Mouse (Mus musculus): ENCODE results near the gene Efna2. TPM values are rescaled to one million over a fixed set of nuclear protein-coding genes. Genes with fewer than 3 reads are reported as not detected.

Gene Efna2
- polyA plus RNA-seq, 2 experiments from 2014 or later = not detected

DNA sequence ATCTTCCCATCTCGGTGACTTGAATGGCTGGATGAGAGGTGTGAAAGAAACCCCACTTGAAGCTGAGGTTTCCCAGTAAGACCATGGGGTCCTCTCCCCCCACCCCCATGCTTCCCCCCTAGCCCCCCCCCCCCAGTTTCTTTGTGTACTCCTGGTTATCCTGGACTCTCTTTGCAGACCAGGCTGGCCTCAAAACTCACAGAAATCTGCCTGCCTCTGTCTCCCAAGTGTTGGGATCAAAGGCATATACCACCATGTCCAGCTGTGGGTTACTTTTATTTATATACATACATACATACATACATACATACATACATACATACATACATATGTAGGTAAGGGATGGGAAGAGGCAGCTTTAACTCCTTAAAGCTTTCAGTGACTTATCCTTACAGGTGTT, 10.2 kb upstream of the Efna2 start:
- no peak for ATAC-seq

DNA sequence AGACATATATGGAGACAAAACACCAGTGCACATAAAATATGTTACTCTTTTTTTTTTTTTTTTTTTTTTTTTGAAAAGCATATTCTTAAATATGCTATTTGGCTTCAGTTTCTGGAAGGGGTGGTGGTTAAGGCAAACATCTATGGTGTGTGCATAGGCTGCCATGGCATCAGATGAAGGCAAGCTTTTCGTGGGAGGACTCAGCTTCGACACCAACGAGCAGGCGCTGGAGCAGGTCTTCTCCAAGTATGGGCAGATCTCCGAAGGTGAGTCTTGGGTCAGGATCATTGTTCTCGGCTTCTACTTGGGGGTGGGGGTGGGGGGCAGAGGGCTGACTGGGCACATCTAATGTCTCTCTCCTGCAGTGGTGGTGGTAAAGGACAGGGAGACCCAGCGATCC, 9.6 kb upstream of the Efna2 start:
- no peak for ATAC-seq

DNA sequence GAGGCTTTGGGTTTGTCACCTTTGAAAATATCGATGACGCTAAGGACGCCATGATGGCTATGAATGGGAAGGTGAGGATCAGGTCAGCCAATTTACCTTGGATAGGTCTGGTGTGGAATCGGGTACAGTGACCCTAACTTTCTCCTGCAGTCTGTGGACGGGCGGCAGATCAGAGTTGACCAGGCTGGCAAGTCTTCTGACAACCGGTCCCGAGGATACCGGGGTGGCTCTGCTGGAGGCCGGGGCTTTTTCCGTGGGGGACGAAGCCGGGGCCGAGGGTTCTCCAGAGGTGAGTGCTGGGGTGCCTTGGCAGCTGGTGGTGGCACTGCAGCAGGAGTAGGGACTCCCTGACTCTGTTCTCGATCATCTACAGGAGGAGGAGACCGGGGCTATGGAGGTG, 9.2 kb upstream of the Efna2 start:
- no peak for ATAC-seq

DNA sequence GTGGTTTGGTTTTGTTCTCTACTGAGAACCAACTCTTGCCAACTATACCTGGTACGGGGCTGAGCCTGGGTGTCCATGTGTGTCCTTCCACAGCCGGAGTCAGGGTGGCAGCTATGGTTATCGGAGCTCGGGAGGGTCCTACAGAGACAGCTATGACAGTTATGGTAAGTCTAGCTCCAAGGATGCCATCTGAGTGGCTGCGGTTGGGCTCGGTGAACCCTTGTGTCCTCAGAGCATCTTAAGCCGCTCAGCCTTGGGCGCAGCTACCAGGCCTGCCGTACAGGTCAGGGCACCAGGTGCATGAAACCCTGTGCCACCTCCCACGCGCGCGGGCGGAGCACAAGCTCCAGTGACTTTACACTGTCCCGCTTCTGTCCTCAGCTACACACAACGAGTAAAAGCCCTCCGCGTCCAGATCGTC, 8.7 kb upstream of the Efna2 start:
- ATAC-seq = no peak

DNA sequence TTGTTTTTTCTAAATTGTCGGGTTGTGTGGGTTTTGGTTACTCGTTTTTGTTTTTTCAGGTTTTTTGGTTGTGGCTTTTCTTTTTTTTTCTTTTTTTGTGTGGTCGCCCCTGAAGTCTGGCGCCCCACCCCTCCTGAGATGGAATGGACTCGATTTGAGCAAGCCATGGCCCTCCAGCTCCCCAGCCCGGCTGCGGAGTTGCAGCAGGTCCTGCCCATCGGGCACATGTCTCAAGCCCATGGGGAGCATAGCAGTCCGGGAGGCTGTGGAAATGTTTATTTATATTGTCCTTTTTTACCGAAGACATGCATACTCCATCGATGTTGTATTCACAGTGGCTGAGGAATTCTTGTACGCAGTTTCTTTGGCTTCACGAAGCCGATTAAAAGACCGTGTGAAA, 8.0 kb upstream of the Efna2 start:
- ATAC-seq = no peak

DNA sequence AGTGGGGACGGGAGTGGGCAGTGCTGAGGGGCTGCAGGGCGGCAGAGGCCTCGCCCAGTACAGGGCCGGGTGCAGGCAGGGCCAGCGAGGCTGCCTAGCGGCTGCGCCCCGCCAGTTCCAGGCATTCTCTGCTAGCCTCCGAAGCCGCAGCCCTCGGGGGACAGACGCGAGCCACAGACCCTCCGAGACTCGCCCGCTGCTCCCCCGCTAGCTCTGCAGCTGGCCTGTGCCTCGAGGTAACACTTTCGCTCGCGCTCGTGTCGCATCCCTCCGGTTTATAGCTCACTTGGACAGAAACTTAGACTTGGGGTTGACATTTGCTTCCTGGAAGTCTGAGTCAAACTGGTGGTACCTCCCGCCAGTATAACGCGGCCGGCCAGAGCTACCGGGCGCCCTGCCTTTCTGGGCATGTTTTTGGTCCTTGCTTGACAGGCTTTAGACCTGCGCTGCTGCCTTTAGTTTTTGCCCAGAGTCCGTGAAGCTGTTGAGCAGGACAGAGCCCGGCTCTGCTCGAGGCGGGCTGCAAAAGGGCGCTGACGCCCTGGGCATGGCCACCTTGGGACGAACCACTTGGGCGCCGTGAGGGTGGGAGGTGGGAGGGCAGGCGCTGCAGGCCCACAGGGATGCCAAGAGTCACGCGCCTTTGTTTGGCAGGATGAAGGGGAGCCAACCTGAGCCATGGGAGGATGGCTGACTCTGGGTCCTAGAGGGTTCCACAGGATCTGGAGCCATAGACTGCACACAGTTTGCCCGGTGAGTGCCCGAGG, 7.3 kb upstream of the Efna2 start:
- ATAC-seq = no peak

- peak; percentile 80 for ATAC-seq
These were observed 6.6 kb upstream of the Efna2 start, which contains the start of gene 1600002K03Rik for GRCm38 (mm10) chr10:80172527-80173292. TSS of gene 1600002K03Rik (plus strand) at chr10:80172944.

DNA sequence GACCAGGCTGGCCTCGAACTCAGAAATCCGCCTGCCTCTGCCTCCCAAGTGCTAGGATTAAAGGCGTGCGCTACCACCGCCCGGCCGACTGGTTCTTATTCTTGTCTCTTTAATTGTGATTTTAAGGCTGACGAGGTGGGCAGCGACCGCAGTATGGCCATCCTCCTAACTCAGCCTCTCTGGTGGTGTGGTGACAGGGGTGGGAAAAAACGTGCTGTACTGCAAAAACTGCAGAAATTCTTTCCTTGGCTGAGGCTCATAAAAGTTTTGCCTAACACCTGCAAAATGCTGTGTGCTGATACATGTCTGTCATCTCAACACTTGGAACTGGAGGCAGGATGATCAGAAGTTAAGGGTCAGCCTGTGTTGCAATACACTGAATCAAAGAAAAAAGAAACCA, 5.9 kb upstream of the Efna2 start:
- no peak for ATAC-seq

DNA sequence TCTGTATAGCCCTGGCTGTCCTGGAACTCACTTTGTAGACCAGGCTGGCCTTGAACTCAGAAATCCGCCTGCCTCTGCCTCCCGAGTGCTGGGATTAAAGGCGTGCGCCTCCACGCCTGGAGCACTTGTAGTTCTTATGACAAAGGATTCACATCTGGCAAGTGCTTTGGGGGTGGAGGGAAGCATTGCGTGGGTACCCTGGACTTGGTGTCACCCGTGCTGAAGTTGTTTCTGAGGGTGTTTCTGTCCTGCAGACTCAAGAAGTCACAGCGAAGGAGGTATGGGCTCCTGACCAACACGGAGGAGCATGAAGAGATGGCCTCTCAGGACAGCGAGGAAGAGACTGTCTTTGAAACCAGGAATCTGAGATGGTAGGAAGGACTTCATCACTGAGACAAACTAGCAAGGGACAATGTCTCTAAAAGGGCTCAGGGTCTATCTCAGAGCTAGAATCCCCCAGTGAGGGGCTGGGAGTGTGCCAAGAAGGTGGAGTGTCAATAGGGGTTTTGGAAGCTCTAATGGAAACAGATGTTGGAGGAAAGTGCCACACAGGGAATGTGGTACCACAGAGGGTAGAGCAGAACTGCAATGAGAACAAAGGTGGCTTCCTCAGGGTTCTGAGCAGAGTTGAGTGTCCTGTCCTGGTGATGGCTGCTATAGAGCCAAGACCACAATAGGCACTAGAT, 5.2 kb upstream of the Efna2 start:
- ATAC-seq = no peak

DNA sequence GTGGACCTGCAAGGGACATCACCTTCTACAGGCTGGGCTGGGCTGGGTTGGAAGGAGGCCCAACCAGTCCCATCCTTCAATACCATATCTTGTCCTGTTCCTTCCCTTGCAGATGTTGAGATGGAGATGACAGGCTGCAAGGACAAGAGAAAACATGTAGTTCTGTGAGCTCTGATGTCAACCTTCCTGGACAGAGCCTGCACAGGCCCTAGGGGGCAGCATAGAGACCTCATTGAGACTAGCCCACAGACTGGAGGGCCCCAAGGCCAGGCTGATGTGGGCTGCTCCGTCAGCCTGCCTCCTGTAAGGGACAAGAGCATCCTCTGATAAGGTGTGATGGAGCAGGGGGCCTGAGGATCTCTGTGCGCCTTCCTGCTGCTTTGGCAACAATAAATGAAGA, 4.6 kb upstream of the Efna2 start:
- ATAC-seq = no peak

- no peak for ATAC-seq
These were observed 3.6 kb upstream of the Efna2 start for GRCm38 (mm10) chr10:80175536-80176269.

GRCm38 (mm10) chr10:80176270-80176834, 2.9 kb upstream of the Efna2 start:
- ATAC-seq = no peak

- ATAC-seq = no peak
These were observed 1.6 kb upstream of the Efna2 start for GRCm38 (mm10) chr10:80177441-80178279.

- ATAC-seq = no peak
These were observed 1.0 kb downstream of the Efna2 start for GRCm38 (mm10) chr10:80180288-80180687.

DNA sequence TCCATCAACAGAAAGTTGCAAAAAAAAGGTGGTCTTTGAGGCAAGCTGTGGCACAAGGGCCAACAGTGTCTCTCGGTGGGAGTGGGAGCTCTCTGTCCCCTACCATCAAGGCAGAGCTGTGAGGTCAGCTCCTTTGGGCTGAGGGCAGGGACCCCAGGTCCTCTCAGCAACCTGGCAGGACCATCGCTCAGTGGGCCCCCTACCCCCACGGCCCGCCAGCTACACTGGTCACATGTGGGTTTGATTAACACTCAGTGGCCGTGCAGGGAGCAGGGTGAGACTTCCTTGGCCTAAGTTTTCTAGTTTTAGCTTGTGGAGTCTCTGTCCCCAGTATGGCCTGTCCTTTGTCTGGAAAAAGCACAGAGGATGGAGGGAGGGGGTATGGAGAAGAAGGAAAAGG, 1.5 kb downstream of the Efna2 start:
- ATAC-seq = no peak

DNA sequence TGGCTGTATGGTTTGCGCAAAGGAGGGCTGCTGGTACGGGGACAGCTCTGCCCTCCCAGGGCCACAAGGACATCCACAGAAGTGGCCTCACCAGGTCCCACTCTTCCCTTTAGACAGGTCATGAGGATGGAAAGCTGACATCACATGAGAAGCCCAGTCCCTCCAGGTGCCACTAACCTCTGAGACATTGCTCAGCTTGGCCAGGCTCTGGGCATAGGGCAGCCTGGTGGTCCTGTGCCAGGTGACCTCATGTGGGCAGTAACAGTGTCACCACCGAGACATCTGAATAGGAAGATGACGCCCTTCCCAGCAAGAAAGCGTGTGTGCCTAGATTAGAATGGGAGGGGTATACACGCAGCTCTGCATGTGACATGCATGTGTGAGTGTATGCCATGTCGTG, 3.3 kb downstream of the Efna2 start:
- ATAC-seq = no peak

- ATAC-seq = no peak
These were observed 7.4 kb downstream of the Efna2 start for GRCm38 (mm10) chr10:80186649-80187048.

DNA sequence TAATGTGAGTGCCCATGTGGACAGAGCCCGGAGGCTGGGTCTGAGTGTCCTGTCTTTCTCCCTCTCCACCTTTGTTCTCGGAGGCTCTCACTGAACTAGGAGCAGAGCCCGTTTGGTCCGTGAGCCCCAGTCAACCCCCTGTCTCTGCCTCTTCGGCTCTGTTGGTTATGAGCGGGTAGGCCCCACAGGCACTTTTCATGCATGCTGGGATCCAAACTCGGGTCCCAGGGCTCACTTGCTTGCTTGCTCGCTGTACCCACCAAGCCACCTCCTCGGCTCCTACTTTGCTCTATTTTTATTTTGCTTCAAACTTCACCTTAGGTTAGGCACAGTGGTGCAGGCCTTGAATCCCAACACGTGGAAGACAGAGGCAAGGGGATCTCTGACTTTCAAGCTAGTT, 8.5 kb downstream of the Efna2 start:
- ATAC-seq = no peak

- ATAC-seq = no peak
These were observed 9.3 kb downstream of the Efna2 start for GRCm38 (mm10) chr10:80188453-80189024.

GRCm38 (mm10) chr10:80189999-80190398, 10.7 kb downstream of the Efna2 start:
- ATAC-seq = no peak

DNA sequence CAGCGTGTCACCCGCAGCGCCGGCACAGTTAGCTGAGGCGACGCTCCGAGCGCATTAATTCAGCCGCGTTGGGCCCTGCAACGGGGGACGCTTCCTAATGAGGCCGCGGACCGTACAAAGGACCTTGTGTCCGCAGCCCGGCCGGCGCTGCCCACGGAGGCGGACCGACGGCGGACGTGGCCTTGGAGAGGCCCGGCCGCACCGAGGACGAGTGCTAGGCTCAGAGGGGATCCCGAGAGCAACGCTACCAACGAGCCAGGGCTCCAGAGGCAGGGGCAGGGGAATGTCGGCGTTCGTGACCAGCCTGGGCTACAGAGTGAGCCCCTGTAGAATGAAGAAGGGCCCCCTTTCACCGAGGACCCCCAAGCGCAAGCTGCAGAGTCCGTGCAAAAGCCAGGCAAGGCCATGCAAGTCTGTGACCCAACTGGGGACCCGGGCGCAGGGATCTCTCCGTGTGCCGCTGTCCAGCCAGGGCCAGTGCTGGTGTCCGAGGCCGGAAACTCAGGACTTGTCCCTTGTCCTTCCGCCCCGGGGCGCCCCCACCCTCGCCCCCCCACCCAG, 11.3 kb downstream of the Efna2 start:
- ATAC-seq = no peak
